Mouse (Mus musculus): ENCODE results near the gene Glra4.

GRCm38 (mm10) chrX:136819752-136820151 is 39.8 kb upstream of the Glra4 start:
- TF ChIP-seq CTCF (IDR thresholded peaks at IDR 0.05; ENCODE audit: extremely low read depth, insufficient read depth, low read length) (no peak), POLR2A (IDR thresholded peaks at IDR 0.05; ENCODE audit: extremely low read depth, insufficient read depth, low read length) (no peak)
